Mouse (Mus musculus): Measurements from ENCODE around the gene Mmaa.

Mmaa gene

DNA sequence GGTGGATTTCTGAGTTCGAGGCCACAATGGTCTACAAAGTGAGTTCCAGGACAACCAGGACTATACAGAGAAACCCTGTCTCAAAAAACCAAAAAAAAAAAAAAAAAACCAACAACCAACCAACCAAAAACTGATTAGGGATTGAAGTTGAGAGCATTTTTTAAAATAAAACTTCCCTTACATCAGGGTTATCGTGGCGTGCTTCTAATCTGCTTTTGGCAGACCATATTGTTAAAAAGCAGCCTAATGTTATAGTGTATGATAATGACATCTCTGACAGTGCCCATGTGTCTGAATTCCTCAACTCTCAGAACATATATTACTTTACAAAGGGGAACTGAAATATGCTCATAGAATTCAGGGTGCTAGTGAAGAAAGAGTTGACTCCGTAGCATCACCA, 6.5 kb downstream of the Mmaa start:
- no peak for DNase-seq

DNA sequence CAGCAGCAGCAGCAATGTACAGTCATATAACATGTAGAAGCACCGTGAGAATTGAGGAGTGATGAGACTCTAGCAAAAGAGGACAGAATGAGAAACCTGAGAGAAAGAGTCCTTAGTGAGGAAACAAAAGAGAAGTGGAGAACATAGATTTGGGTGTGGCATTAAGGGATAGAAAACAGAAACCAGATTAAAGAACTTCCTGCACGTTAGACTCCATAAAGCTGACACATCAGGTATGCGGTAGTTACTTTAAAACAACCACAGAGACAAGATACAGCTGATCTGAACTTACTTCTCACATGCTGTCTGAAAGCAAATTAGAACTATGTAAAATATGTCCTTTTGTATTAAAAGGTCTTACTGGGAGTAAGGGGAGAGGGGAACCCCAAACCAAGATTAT, 8.3 kb downstream of the Mmaa start:
- no peak for DNase-seq

DNA sequence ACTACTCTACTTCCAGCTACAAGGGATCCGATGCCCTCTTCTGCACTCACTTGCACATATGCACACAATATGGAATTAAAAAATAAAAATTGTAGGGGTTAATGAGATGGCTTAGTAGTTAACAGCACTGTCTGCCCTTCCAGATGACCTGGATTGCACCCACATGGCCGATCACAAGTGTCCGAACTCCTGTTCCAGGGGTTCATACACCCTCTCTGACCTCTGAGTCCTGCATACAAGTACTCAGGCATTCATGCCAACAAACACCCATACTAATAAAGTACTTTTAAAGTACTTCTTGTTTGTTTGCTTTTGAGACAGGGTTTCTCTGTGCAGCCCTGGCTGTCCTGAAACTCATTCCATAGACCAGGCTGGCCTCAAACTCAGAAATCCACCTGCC, 10.1 kb downstream of the Mmaa start:
- DNase-seq = no peak

GRCm38 (mm10) chr8:79281376-79281890, 13.3 kb downstream of the Mmaa start:
- DNase-seq = no peak

GRCm38 (mm10) chr8:79277264-79277870, 17.4 kb downstream of the Mmaa start:
- no peak for DNase-seq

- no peak for DNase-seq
These were observed 19.8 kb downstream of the Mmaa start for GRCm38 (mm10) chr8:79274940-79275339.

DNA sequence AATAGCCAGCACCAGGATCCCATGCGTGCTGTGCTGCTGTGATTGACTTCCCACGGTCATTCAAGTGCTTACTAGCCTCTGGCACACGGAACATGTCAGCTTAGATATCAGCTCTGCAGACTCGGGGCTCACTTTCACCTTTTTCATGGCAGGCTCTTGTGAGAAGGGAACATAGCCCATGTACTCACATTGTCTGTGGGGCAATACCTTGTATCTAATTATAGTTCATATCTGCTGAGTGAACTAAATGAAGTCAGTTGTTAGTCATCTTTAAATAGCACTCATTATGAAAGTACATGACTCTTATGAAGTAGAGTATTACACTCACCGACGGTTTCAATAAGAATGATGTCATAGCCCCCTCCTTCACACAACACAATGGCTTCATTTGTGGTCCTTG, 21.0 kb downstream of the Mmaa start:
- DNase-seq = no peak

DNA sequence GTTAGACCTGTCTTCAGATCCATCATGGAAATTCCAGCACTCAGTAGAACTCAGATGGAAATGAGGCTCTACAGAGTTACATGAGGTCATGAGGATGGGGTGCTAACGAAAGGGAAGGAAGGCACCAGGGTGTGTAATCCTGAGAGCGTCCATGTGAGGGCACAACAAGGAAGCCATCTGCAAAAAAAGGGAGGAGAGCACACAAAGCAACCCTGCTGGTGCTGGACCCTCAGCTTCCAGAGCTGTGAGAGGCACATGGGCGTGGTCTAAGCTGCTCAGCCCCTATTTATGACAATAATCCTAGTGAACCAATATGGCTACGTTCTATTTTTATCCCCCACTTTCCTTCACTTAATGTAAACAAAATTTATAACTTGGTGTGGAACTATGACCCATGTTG, 22.1 kb downstream of the Mmaa start:
- DNase-seq = no peak

- DNase-seq = peak; percentile 53
These were observed 25.8 kb downstream of the Mmaa start for GRCm38 (mm10) chr8:79268921-79269320.

DNA sequence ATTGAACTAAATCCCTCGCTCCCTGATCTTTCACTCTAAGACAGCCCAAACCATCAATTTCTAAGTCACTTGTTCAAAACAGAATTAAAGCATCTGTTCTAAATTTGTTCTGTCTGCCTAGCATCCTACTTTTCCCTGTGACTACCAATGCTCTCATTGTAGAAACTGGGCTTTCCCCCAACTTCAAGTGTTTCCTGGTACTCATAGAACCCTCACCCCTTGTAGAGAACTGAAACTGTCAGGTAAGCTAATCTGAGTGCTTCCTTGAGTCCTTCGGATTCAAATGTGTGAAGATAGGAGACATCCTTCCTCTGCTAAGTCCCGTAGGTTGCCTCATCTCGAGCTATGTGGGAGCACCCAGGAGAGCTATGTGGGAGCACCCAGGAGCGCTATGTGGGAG, 32.8 kb downstream of the Mmaa start:
- no peak for DNase-seq

DNA sequence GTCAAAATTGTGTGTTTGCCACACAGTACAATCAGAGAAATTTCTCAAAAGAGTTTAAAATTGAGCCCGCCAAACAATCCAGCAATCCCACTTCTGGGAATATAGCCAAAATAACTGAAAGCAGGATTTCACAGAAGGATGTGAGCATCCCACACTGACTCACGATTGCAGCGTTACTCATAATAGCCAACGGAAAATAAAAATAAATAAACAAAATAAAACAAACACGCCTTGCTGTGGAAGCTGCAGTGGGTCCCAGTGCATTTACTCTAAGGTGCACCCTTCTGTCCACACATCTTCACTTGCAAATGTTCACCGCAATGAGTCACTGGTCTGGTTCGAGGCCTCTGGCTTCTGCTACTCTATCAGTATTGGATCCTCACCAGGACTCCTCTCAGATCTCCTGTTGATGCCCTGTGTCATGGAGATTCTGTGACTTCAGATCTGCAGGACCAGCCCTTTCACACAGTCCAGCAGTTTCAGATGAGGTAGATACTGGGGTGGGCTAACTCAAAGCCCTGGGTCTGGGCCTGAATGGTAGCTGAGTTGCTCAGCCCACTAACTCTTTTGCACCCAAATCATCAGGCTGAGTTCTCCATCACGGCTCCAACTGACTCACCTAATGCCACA, 38.5 kb downstream of the Mmaa start:
- DNase-seq = no peak

DNA sequence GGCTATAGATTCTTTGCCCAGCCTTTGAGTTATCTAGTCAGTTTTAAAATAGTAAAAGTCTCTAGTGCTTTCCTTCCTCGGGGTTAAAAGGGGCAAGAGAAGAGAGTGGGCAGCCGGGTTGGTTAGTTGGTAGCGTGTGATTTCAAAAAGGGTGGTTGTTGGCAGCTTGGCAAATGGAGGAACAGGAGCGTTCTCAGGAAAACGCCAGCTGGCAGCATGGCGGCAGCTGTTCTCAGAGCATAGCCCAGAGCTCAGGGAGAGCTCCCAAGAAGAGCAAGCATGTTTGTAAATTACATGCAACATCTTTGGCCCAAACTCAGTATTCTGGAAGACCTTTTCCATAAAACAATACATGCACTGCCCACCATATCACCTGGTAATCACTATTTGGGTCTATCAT, 41.0 kb downstream of the Mmaa start:
- no peak for DNase-seq

DNA sequence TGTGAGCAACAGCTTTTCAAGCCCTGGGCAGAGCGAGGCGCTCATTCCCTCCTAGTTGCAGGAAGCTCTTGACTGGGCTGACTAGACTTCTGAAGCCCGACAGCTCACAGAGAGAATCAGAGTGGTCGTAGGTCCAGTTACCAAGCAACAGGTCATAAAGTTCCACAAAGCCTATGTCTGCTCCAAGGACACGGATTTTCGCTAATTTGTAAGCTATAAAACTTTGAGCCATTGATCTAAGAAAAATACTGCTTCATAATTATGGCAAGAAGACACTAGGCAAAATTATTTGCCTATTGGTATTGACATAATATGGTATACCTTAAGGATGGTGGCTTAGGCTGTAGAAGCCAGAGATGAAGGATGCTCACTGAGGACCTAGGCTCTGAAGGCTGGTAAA, 46.3 kb downstream of the Mmaa start, which contains the start of gene 1700011L22Rik:
1700011L22Rik (minus strand) TSS at position 101 of the 400 bp plus-strand sequence.
- DNase-seq = no peak

GRCm38 (mm10) chr8:79243422-79243821, 51.3 kb downstream of the Mmaa start:
- DNase-seq = no peak

DNA sequence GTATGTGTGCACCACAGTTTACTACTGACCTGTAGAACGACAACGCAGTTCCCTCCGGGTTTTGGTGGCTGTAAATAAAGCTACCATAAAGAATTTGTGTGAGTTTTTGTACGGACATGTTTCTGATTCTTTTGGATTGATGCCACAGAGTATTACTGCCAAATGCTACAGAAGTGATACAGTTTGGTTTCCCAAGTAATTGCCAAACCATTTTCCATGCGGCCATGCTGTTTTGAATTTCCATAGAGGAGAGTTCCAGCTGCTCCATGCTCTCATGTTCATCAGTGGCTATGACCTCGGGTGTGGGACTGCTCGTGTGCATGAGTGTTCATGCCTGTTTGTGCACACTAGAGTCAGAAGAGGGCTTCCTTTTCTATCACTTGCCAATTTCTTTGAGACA, 54.7 kb downstream of the Mmaa start:
- no peak for DNase-seq

GRCm38 (mm10) chr8:79239320-79239719, 55.4 kb downstream of the Mmaa start:
- DNase-seq = no peak

DNA sequence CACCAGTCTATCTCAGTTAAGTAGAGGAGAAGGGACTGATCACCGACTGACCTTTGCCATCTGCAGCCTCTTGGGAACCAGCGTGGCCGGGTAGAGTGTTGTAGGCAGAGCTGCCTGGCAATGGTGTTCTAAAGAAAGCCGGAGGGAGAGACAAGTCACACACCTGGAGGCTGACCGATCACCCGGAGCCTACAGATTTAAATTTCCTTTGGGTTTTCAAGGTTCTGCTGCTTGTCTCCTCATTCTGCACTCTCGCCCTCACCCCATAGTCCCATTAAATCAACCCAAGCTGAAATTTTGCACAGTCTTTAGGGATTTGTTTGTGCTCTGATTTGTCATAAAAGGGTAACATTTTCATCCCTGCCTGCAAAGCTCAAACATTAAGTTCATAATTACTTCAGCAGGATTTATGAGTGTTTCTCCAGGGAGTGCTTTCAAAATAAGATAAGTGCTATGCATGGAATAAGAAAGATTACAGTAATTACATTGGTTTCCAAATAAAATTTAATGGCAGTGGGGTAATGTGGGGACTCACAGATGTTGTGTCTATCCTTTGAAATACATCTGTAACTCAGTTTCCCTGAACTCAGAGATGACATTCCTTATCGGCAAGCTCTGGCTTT, 65.4 kb downstream of the Mmaa start:
- DNase-seq = no peak

DNA sequence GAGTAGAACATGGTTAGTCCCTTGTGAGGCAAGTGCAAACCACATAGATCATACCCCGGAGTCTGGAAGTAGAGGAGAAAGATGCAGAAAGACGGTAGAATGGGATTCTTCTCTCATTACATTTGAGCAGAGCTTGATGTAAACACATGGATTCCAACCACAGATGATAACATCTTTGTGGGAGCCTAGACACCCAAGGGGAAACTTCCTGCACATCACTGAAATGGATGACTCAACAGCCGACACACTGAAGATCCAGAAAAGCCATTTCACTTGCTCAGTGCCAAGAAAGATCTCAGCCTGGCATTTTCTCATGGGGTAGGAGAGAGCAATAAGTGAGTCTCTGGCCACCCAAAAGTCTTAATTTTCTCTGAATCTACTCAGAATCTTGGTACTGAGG, 66.8 kb downstream of the Mmaa start:
- no peak for DNase-seq

GRCm38 (mm10) chr8:79227194-79227593, 67.5 kb downstream of the Mmaa start:
- DNase-seq = no peak

- no peak for DNase-seq
These were observed 68.7 kb downstream of the Mmaa start for GRCm38 (mm10) chr8:79226046-79226445.

- DNase-seq = no peak
These were observed 69.2 kb downstream of the Mmaa start for GRCm38 (mm10) chr8:79225586-79225985.

- DNase-seq = no peak
These were observed 70.4 kb downstream of the Mmaa start for GRCm38 (mm10) chr8:79224363-79224762.

DNA sequence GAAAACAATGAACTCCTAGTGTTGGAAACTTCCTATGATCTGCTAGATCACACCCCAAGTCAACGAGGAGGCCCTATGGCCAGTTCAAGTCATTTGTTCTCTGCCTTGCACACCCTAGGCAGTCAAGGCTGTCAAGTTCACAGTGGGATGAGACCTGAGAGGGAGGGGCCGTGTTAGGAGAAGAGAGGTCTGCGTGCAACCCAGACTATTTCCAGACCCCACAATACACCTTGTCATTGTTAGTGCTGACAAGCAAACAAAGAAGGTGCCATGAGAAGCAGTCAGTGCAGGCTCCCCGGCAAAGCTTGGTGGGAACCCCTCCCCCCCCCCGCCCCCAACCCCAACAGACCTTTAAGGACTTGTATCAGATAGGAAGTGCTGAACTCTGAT, 72.0 kb downstream of the Mmaa start:
- no peak for DNase-seq

GRCm38 (mm10) chr8:79222106-79222751, 72.5 kb downstream of the Mmaa start:
- no peak for DNase-seq

Data from kidney, adult 9 months (tissue).